Mouse (Mus musculus): ENCODE results near the gene Lrrc4. TPM values are rescaled to one million over a fixed set of nuclear protein-coding genes. Genes with fewer than 3 reads are reported as not detected.

The Lrrc4 gene
- total RNA-seq, 2 experiments from 2014 or later: 1.0 to 1.1 TPM

DNA sequence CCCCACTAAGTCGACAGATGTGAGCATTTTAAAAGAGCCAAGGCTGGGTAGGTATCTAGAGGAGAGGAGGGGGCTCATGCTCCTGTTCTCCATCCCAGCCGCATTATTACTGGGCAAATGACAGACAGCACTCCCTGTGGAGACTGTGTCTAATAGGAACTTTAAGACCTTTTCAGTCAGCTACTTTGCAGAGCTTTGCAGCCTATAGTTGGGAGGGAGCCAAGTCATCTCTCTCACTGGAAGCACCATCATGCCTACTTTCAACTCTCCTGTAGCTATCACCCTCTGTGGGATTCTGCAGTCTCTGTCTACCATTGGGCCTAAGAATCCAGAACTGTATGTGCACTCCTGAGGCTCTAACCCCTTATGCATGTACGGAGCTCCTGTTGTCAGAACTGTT lies 5.7 kb downstream of the Lrrc4 start:
- no peak for DNase-seq

- no peak for DNase-seq
These were observed 7.7 kb downstream of the Lrrc4 start for GRCm38 (mm10) chr6:28823802-28824201.

GRCm38 (mm10) chr6:28823375-28823774 lies 8.2 kb downstream of the Lrrc4 start:
- DNase-seq: no peak

DNA sequence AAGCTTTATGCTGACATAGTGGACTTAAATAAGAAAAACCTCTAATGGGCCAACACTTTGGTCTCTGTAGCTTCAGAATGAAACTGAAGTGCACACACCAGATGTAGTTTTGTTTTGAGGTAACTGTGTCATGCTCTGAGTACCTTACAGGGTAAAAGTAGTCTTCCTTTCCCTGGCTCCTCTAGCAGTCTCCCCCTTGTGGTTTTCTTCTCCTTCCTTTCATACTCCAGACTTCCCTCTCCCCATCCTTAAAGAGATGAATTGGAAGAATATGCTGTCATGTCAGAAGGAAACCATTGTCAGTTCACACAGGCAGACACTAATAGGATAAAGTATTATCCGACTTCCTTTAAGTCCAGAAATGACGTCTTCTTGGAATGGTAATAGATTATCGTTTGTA lies 9.3 kb downstream of the Lrrc4 start:
- DNase-seq: no peak

- no peak for DNase-seq
These were observed 11.8 kb downstream of the Lrrc4 start for GRCm38 (mm10) chr6:28819509-28820358.

DNA sequence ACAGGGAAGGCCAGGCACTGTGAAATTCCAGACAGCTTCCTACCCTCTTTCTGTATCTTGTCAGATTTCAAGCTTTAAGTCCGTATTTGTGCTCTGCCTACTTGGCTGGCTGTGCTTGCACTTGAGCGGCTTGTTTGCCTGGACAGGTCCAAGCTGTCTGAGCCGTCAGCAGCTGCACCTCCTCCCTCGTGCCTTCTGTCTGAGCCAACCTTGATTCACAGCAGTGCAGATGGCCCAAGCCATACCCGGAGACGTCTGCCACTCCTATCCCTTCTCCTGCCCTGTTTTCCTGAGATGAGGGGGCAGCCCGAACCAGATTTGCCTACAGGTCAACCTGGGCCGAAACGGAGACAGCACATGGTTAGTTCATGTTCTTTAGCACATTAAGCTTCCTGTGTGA lies 14.5 kb downstream of the Lrrc4 start:
- no peak for DNase-seq

DNA sequence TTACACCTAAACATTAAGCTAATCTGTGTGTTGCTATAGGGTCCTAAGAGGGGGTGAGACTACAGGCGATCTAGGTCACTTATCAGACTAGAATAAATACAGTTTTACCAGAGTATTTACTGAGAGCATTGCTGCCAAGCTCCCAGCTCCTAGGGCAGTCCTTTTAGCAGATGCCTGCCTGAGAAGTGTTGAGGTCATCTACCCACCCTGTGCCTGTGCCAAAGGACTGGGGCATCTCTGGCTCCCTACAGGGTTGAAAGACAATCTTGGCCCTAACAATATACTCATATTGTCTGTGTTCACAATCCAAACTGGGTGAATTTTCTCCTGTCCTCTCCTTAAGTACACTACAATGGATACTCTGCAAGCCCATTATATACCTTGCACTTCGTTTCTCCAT lies 16.7 kb downstream of the Lrrc4 start:
- no peak for DNase-seq

- no peak for DNase-seq
These were observed 18.5 kb downstream of the Lrrc4 start for GRCm38 (mm10) chr6:28813057-28813456.

GRCm38 (mm10) chr6:28804751-28805150 lies 26.8 kb downstream of the Lrrc4 start:
- DNase-seq: no peak

GRCm38 (mm10) chr6:28803678-28804279 lies 27.8 kb downstream of the Lrrc4 start:
- no peak for DNase-seq

DNA sequence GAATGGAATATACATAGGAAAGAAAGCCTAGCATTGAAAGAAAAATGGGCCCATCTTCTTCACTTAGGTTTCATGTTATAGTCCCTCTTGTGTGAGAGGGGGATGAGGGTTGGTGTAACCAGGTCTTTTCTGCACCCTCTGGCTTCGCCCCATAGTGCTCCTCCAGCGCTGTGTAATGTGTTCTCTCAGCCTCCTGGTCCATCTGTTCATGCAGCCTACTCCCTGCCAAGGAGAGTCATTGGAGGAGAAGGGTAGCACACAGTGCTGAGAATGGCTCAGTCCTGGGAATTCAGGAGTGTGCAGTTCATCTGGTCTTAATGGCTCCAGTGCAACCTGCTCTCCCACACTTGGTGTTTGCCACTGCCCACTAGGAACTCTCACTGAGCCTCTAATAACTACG lies 30.6 kb downstream of the Lrrc4 start:
- DNase-seq: no peak

- DNase-seq: no peak
These were observed 31.7 kb downstream of the Lrrc4 start for GRCm38 (mm10) chr6:28799818-28800217.

- DNase-seq: no peak
These were observed 35.6 kb downstream of the Lrrc4 start for GRCm38 (mm10) chr6:28795792-28796515.

DNA sequence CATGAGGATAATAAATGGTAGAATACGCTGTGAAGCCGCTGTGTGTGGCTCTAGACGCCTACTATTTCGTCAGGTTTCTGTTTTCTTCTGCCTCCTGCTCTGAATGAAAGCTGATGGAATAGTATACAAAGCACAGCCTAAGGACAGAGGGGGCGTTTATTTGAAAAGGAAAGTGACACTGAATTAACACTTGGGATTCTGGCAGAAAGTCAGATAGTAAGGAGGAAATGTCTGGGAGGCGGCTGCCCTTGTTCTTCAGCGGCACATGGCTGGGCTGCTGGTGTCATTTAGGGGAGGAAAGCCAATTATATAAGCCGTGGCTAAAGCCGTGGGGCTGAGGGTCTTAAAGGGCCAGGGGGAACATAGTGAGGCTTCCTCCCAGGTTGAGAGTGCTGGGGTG lies 36.2 kb downstream of the Lrrc4 start:
- DNase-seq: no peak

DNA sequence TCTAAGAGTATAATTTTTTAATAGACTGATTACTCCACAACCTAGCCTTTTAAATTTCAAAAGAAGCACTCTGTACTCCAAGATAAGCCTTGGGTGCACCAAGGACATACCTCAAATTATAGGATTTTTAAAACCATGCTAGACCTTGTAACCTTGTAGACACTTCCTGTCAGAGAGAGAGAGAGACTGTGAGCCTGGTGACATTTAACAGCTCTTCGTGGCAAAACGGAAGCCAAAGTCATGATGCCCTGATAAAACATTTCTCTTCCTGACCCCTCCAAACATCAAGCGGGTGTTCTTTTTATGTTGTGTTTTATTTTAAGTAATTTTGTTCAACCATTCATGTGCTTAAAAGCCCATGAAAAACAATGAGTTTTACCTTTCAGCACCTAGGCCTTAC lies 39.7 kb downstream of the Lrrc4 start:
- no peak for DNase-seq

DNA sequence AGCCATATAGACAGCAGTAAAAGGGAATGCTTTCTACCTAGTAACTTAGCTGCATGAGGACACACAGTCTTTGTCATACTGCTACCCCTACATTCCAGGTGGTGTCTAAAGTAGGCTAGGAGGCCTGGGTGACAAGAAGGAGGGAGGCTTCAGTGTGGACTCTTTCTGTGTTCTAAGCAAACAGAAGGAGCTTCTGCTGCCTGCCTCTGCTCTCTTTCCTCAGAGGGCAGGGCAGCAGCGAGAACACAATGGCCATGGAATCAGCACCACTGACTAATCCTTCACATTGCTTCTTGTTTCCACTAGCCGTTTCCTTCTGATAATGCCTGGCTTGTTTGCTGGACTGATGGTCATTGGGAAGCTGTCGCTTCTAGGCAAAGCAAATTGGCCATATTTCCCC lies 40.4 kb downstream of the Lrrc4 start:
- no peak for DNase-seq

GRCm38 (mm10) chr6:28789685-28790084 lies 41.9 kb downstream of the Lrrc4 start:
- no peak for DNase-seq

DNA sequence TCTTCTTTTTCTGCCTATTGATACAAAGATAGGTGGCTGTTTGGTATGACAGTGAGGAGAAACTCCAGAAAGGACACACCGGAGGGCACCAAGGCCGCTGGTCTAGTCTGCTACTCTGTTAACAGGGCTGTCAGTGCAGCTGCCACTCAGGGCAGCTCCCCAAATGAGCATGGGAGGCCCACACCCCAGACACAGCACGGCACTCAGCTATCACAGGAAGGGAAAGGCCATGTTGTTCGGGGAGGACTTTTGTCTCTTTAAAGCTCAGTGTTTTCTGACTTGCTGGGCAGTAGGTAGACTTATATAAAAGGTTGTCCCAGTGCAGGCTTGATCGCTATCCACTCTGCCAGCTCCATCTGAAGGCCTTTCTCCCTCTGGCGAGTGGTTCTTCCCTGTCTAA lies 44.4 kb downstream of the Lrrc4 start:
- no peak for DNase-seq

DNA sequence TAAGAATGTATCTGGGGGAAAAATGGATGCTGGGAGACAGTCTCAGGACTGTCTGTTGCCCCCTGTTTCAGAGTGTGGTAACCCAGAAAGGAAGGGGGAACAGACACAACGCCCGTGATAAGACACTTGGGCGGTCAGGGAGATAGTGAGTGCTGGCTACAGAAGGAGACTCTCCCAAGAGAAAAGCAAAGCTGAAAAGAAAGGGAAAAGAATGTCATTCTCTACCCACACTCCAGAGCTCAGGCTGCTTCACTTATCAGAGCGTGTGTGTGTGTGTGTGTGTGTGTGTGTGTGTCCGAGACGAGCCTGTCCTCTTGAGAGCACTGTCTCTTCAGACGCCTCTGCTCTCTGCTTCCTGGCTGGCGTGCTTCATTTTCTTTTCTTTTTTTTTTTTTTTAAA lies 45.8 kb downstream of the Lrrc4 start:
- DNase-seq: no peak

GRCm38 (mm10) chr6:28783953-28784352 lies 47.6 kb downstream of the Lrrc4 start:
- no peak for DNase-seq

- DNase-seq: no peak
These were observed 48.4 kb downstream of the Lrrc4 start for GRCm38 (mm10) chr6:28783082-28783647.

GRCm38 (mm10) chr6:28781696-28782095 lies 49.9 kb downstream of the Lrrc4 start:
- DNase-seq: no peak

GRCm38 (mm10) chr6:28771331-28771730 lies 60.2 kb downstream of the Lrrc4 start:
- DNase-seq: no peak

Measured in gastrocnemius, postnatal 10 days (tissue).